Mouse (Mus musculus) heart, embryonic 11.5 days (tissue): Measurements from ENCODE around the gene Vti1a. TPM values are rescaled to one million over a fixed set of nuclear protein-coding genes. Genes with fewer than 3 reads are reported as not detected.

Experiments
- ATAC-seq: fragments of 200-750 bp; cut with Nextera tagmentation; replicated peaks from 2 replicates; pipeline ENCODE4 v1.8.0; 2017; ENCODE audit warnings: moderate library complexity; ENCODE audit not compliant: insufficient number of reproducible peaks, low FRiP score, low TSS enrichment
- H3K27ac ChIP-seq: fragments of 300-500 bp; sonication (generic); 2 replicates; pipeline ENCODE4 v1.5.1; 2014; ENCODE audit warnings: mild to moderate bottlenecking, low read depth, low read length
- H3K27me3 ChIP-seq: fragments of 300-500 bp; sonication (generic); 2 replicates; pipeline ENCODE4 v1.6.1; 2014; ENCODE audit warnings: mild to moderate bottlenecking, low read length, mixed read lengths; ENCODE audit not compliant: control insufficient read depth, insufficient read depth
- H3K36me3 ChIP-seq: fragments of 300-500 bp; sonication (generic); 2 replicates; pipeline ENCODE4 v1.6.1; 2014; ENCODE audit warnings: mild to moderate bottlenecking, low read length, moderate library complexity, mixed read lengths; ENCODE audit not compliant: control insufficient read depth, insufficient read depth
- H3K4me1 ChIP-seq: fragments of 300-500 bp; sonication (generic); 2 replicates; pipeline ENCODE4 v1.6.1; 2014; ENCODE audit warnings: low read length; ENCODE audit not compliant: control insufficient read depth, insufficient read depth
- H3K4me2 ChIP-seq: fragments of 300-500 bp; sonication (generic); 2 replicates; pipeline ENCODE4 v1.6.1; 2014; ENCODE audit warnings: mild to moderate bottlenecking, moderate library complexity
- H3K4me3 ChIP-seq: fragments of 300-500 bp; sonication (generic); 2 replicates; pipeline ENCODE4 v1.5.1; 2014; ENCODE audit warnings: low read depth, low read length
- H3K9ac ChIP-seq: fragments of 300-500 bp; sonication (generic); 2 replicates; pipeline ENCODE4 v1.6.1; 2014; ENCODE audit warnings: mild to moderate bottlenecking, low read depth, low read length, moderate library complexity
- H3K9me3 ChIP-seq: fragments of 300-500 bp; sonication (generic); replicated peaks from 2 replicates; pipeline ENCODE4 v1.6.1; 2016; ENCODE audit warnings: low read length; ENCODE audit not compliant: control insufficient read depth
- WGBS: fragments of 180-500 bp; shearing (Covaris S2); extraction: QIAGEN DNeasy Blood & Tissue Kit; methylation state at CpG from one replicate; pipeline ENCODE4 v1.1.7; 2014; ENCODE audit not compliant: insufficient replicate concordance; 5-methylcytosine and 5-hydroxymethylcytosine counted together
- polyA plus RNA-seq: library from polyadenylated mRNA; unstranded; fragments of >200 nt; fragmentation: Nextera tagmentation; extraction: Ambion mirVana; gene quantifications from 2 replicates; pipeline ENCODE4 v1.2.1, GENCODE M21; 2014

Gene Vti1a
- polyA plus RNA-seq, 1 experiment from 2014 or later: 19.0 TPM

GRCm38 (mm10) chr19:55340521-55340920 is 24.4 kb downstream of the Vti1a start:
- Histone ChIP-seq H3K4me3 (no peak overlapping the region), H3K36me3 (no peaks in the 10 kb centered on the region), H3K9me3 (no peaks in the 10 kb centered on the region), H3K27ac (no peak overlapping the region), H3K9ac (no peak overlapping the region), H3K4me2 (no peak overlapping the region), H3K27me3 (no peaks in the 10 kb centered on the region), H3K4me1 (no peaks in the 10 kb centered on the region)
- ATAC-seq: no peak
- WGBS: 87% methylated on average over 6 of the region's 6 CpGs

- no peak overlapping the region for H3K27ac ChIP-seq
- no peaks in the 10 kb centered on the region for H3K36me3 ChIP-seq
- 74% methylated on average over 3 of the region's 3 CpGs for WGBS
- no peaks in the 10 kb centered on the region for H3K4me1 ChIP-seq
- no peak for ATAC-seq
- H3K4me3 ChIP-seq: no peak overlapping the region
- no peak overlapping the region for H3K4me2 ChIP-seq
- no peak overlapping the region for H3K9ac ChIP-seq
- H3K27me3 ChIP-seq: no peaks in the 10 kb centered on the region
- no peaks in the 10 kb centered on the region for H3K9me3 ChIP-seq
These were observed 25.3 kb downstream of the Vti1a start for GRCm38 (mm10) chr19:55341377-55341776.

GRCm38 (mm10) chr19:55342423-55342822 is 26.3 kb downstream of the Vti1a start:
- no peak for ATAC-seq
- Histone ChIP-seq H3K4me2 (no peak overlapping the region), H3K27ac (no peak overlapping the region), H3K27me3 (no peaks in the 10 kb centered on the region), H3K9me3 (no peaks in the 10 kb centered on the region), H3K9ac (no peak overlapping the region), H3K4me1 (no peaks in the 10 kb centered on the region), H3K36me3 (no peaks in the 10 kb centered on the region), H3K4me3 (no peak overlapping the region)
- 88% methylated on average over 7 of the region's 7 CpGs for WGBS

GRCm38 (mm10) chr19:55343274-55343673 is 27.2 kb downstream of the Vti1a start:
- ATAC-seq: no peak
- WGBS: 83% methylated on average over 9 of the region's 9 CpGs
- Histone ChIP-seq H3K27me3 (no peaks in the 10 kb centered on the region), H3K36me3 (no peaks in the 10 kb centered on the region), H3K4me3 (no peak overlapping the region), H3K9ac (no peak overlapping the region), H3K9me3 (no peaks in the 10 kb centered on the region), H3K4me2 (no peak overlapping the region), H3K4me1 (no peaks in the 10 kb centered on the region), H3K27ac (no peak overlapping the region)

- H3K27me3 ChIP-seq: no peaks in the 10 kb centered on the region
- H3K9ac ChIP-seq: no peak overlapping the region
- no peak overlapping the region for H3K4me3 ChIP-seq
- no peak overlapping the region for H3K27ac ChIP-seq
- peaks cover 14% of the 10 kb centered on the region; the same call in 1 of the 2 replicates for H3K4me1 ChIP-seq
- H3K9me3 ChIP-seq: no peaks in the 10 kb centered on the region
- ATAC-seq: no peak
- no peaks in the 10 kb centered on the region for H3K36me3 ChIP-seq
- WGBS: 76% methylated on average over 3 of the region's 3 CpGs
- no peak overlapping the region for H3K4me2 ChIP-seq
These were observed 32.1 kb downstream of the Vti1a start for GRCm38 (mm10) chr19:55348187-55348586.

GRCm38 (mm10) chr19:55350673-55351378 is 34.7 kb downstream of the Vti1a start:
- H3K4me2 ChIP-seq: no peak overlapping the region
- no peak for ATAC-seq
- no peak overlapping the region for H3K9ac ChIP-seq
- WGBS: 66% methylated on average over 9 of the region's 9 CpGs
- H3K4me3 ChIP-seq: no peak overlapping the region
- H3K4me1 ChIP-seq: peaks cover 14% of the 10 kb centered on the region; the same call in 1 of the 2 replicates
- H3K27ac ChIP-seq: no peak overlapping the region
- H3K9me3 ChIP-seq: no peaks in the 10 kb centered on the region
- H3K36me3 ChIP-seq: no peaks in the 10 kb centered on the region
- H3K27me3 ChIP-seq: no peaks in the 10 kb centered on the region

GRCm38 (mm10) chr19:55362606-55363005 is 46.5 kb downstream of the Vti1a start:
- Histone ChIP-seq H3K9me3 (no peaks in the 10 kb centered on the region), H3K4me2 (no peak overlapping the region), H3K4me3 (no peak overlapping the region), H3K36me3 (no peaks in the 10 kb centered on the region), H3K4me1 (peaks cover 5% of the 10 kb centered on the region; the same call in 1 of the 2 replicates), H3K9ac (no peak overlapping the region), H3K27ac (no peak overlapping the region), H3K27me3 (no peaks in the 10 kb centered on the region)
- ATAC-seq: no peak
- 91% methylated on average over 9 of the region's 9 CpGs for WGBS

GRCm38 (mm10) chr19:55369691-55370090 is 53.6 kb downstream of the Vti1a start:
- Histone ChIP-seq H3K4me1 (peaks cover 5% of the 10 kb centered on the region; the same call in 1 of the 2 replicates), H3K9me3 (no peaks in the 10 kb centered on the region), H3K4me3 (no peak overlapping the region), H3K4me2 (no peak overlapping the region), H3K9ac (no peak overlapping the region), H3K27me3 (no peaks in the 10 kb centered on the region), H3K27ac (no peak overlapping the region), H3K36me3 (no peaks in the 10 kb centered on the region)
- WGBS: 60% methylated on average over 3 of the region's 3 CpGs
- ATAC-seq: no peak

GRCm38 (mm10) chr19:55376331-55376730 is 60.2 kb downstream of the Vti1a start:
- Histone ChIP-seq H3K4me3 (no peak overlapping the region), H3K4me2 (no peak overlapping the region), H3K27me3 (no peaks in the 10 kb centered on the region), H3K27ac (no peak overlapping the region), H3K4me1 (no peaks in the 10 kb centered on the region), H3K9ac (no peak overlapping the region), H3K9me3 (no peaks in the 10 kb centered on the region), H3K36me3 (no peaks in the 10 kb centered on the region)
- ATAC-seq: no peak
- WGBS: 82% methylated on average over 6 of the region's 6 CpGs
